Mouse (Mus musculus): ENCODE results near the gene Parg.

DNA sequence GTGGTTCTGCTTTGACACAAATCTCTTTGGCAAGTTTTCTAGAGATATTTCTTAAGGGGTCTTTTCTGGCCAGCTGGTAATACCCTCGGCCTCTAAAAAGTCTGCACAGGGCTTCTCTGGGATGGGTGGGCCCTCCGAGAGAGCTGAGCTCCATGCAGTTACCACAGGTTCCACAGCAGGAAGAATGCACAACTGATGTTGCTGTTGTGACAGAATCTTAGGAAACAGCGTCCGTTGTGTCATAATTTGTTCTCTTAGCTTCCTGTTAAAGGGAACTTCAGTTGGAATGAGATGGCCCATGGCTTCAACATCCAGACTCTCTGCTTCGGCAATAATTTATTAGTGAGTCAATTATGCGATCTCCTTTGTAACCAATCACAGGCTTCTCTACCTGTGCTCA is 47.0 kb upstream of the Parg start:
- 0 out of 2 replicates have a peak, but pooled peaks have one; percentile 12 for TF ChIP-seq EP300 (IDR thresholded peaks at IDR 0.05; ENCODE audit: low read depth)
- TF ChIP-seq CTCF (IDR thresholded peaks at IDR 0.05; ENCODE audit: low read depth): no peak

All from liver, postnatal 0 days (tissue).